Mouse (Mus musculus): ENCODE measurements at regions not wholly inside any gene's neighbourhood (a gene's known extent, or its start where the extent isn't known, plus 50 kb on each side); places are given as distances from the start of the nearest gene placed in this dataset.
"Not testable (repeated sequence)": the region's sequence is repeated elsewhere in the genome, so short reads cannot be mapped to it uniquely, and the experiment has no call there.

GRCm38 (mm10) chr12:19646071-19646470, 308.2 kb upstream of the Gm21863 start:
- DNase-seq (ENCODE audit: low spot score in 2 of 2): peak in 1 of 2 experiments; percentile 1

GRCm38 (mm10) chr12:19668541-19668940, 285.8 kb upstream of the Gm21863 start:
- not testable (repeated sequence) for DNase-seq (ENCODE audit: low spot score in 2 of 2)

GRCm38 (mm10) chr12:19670636-19671035, 283.7 kb upstream of the Gm21863 start:
- DNase-seq (ENCODE audit: low spot score in 2 of 2): not testable (repeated sequence)
